Mouse (Mus musculus) frontal cortex, adult 2 months (tissue): ENCODE data around the gene Spink8. TPM values are rescaled to one million over a fixed set of nuclear protein-coding genes. Genes with fewer than 3 reads are reported as not detected.

Experiments
- DNase-seq, 2 experiments: peaks; one replicate each; pipeline ENCODE4 v3.0.0; 2022; ENCODE audit warnings: low spot score in 1 of 2; ENCODE audit errors: extremely low spot score in 1 of 2
- polyA plus RNA-seq: library from polyadenylated mRNA; depleted of rRNA; stranded (reverse); fragments of >200 nt; gene quantifications from 2 replicates; pipeline ENCODE4 v1.2.3, GENCODE M21; 2012; rRNA removed

Gene Spink8
- polyA plus RNA-seq, 1 experiment, result 0.64 TPM

DNA sequence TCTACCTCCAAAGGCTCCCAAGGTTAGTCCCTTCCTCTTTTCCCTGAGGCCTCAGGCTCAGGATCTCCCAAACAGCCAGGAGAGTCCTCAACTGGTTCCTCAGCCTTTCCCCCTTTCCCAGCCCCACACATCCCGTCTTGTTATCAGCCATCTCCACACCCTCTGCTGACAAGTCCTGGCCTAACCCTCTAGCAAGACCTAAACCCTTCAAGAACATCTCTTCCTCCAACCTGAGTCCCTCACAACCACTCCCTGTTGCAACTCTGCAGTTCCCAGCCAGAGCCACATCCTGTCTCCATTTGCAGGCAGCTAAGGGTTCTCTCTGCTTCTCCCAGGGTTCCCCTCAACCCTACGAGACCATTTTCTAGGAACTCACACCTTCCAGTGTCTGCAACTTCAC, 54.1 kb downstream of the Spink8 start:
- DNase-seq, result no peak

DNA sequence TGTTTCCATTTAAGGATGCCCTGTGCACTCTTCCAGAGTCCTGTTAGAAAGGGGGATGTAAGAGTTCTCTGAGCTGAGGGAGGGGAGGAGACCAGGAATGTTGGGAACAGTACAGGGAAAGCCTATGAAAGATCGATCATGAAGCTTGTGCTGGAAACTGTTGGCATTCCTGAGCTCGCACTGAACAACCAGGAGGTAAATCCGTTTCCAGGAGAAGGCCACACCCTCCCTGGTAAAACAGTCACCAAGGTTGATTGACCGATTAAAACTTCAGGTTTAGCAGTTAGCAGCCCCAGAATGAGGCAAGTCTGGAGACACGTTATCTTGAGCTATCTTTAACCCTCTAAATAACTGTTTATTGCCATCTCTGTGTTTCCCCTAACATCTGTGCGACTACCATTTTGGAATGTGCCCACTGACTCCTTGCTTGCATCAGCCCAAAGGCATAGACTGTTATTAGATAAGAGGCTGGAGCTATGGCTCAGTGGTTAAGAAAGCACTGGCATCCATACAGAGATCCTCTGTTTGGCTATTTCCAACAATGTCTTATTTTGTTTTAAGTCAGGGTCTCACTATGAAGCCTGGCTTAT, 59.0 kb downstream of the Spink8 start:
- DNase-seq, result no peak

DNA sequence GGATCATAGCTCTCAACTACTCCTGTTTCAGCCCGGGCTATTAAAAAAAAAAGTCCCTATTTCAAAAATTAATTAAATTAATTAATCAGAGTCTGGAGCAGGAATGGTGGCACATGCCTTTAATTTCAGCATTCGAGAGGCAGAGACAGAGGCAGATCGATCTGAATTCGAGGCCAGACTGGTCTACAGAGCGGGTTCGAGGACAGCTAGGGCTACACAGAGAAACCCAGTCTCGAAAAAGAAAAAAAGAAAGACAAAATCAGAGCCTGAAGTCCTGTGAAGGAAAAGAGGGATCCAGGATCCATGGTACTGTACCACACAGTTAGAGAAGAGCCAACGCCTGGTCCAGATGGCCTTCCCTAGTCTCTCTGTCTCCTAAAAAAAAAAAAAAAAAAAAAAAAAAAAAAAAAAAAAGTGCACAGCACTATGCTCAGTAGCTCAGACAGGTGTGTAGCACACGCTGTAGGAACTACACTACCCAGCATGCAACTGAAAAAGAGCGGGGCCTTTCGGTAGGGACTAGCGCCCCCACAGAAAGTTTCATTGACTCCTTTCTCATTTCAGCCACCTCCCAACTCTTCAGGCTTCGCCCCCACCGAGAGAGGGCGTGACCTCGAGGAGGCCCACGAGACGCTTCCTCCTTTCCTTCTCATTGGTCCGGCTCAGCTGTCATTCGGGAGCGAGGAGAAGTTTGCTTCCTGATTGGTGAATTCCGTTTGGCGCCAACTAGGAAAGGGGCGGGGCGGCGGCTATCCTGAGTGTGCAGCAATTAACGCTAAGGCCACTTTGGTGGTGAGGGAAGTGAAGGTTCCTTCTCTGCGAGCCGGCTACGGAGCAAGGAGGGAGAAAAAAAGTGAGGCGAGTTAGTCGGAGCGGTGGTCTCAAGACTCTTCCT, 63.0 kb downstream of the Spink8 start, which contains the start of gene Cdc25a:
Gene Cdc25a (plus strand): TSS at position 783 of the 895 bp plus-strand sequence.
- DNase-seq, result peak; percentile 97

DNA sequence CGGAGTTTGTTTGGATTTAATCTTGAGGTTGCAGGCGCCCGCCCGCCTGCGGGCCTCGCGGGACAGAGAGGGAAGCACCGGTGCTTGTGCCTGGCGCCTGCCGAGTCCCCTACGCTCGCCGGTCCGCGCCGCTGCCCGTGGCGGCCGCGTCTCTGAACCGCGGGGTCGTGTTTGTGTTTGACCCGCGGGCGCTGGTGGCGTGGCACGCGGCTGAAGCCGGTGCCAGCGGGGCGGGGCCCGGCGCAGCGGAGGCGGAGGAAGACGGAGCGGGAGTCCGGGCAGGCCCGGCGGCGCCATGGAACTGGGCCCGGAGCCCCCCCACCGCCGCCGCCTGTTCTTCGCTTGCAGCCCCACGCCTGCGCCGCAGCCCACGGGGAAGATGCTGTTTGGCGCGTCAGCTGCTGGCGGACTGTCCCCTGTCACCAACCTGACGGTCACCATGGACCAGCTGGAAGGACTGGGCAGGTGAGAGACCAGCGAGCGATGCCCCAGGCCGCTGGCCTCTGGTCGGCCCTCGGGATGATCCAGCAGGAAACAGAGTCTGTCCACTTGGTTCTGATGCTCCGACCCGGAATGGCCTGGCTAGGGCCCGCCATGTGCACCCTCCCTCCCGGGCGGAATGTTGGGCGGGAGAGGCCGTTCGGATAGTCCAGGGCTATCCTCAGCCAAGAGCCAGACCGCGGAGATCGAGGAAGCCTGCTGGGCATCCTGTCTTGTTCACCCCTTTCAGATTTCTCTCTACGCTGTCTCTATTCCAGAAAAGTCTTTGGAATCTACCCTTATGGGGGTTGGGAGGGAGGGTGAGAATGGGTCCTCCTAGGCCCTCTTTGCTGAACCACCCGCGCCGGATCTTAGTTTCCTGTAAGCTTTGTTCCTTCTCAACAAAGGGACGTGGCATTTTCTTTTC, 63.9 kb downstream of the Spink8 start:
- DNase-seq, result peak in 1 of 2 experiments; percentile 44

Other genes with a start within 250 kb of the Spink8 start
- gene Fbxw15, start 244.0 kb upstream of the Spink8 start, polyA plus RNA-seq, result not detected in 2 replicates
- gene Fbxw24, start 186.2 kb upstream of the Spink8 start, polyA plus RNA-seq, result not detected in 2 replicates
- not detected in 2 replicates for gene Fbxw25, start 147.6 kb upstream of the Spink8 start, polyA plus RNA-seq
- gene Fbxw18, start 109.6 kb upstream of the Spink8 start, polyA plus RNA-seq, result not detected in 2 replicates
- gene Fbxw26, start 66.2 kb upstream of the Spink8 start, polyA plus RNA-seq, result not detected in 2 replicates
- 0.12 TPM in 1 of 2 replicates, not detected in the other for gene Fbxw27, start 21.6 kb upstream of the Spink8 start, polyA plus RNA-seq
- gene Nme6, start 20.5 kb downstream of the Spink8 start, polyA plus RNA-seq, result 15.3 and 16.1 TPM in 2 replicates
- 0.22 and 0.61 TPM in 2 replicates for gene Camp, start 37.3 kb downstream of the Spink8 start, polyA plus RNA-seq
- gene Cdc25a, start 63.3 kb downstream of the Spink8 start, polyA plus RNA-seq, result 3.4 and 4.3 TPM in 2 replicates
- gene Map4, start 119.2 kb downstream of the Spink8 start, polyA plus RNA-seq, result 313 and 321 TPM in 2 replicates